Mouse (Mus musculus) lung, postnatal 10 days (tissue): ENCODE measurements at regions not wholly inside any gene's neighbourhood (a gene's known extent, or its start where the extent isn't known, plus 50 kb on each side); places are given as distances from the start of the nearest gene placed in this dataset.

ENCODE experiments used
- DNase-seq: peaks from one replicate; pipeline ENCODE4 v3.0.0; 2021

GRCm38 (mm10) chr10:17008683-17009082 is 714.3 kb upstream of the Cited2 start:
- no peak for DNase-seq

- no peak for DNase-seq
Measured at GRCm38 (mm10) chr10:17010047-17010446, 713.0 kb upstream of the Cited2 start.

- no peak for DNase-seq
Measured at GRCm38 (mm10) chr10:17011876-17012275, 711.1 kb upstream of the Cited2 start.

- no peak for DNase-seq
Measured at GRCm38 (mm10) chr10:17012541-17012975, 710.5 kb upstream of the Cited2 start.

GRCm38 (mm10) chr10:17014826-17015225 is 708.2 kb upstream of the Cited2 start:
- no peak for DNase-seq

- DNase-seq, result no peak
Measured at GRCm38 (mm10) chr10:17016854-17017253, 706.2 kb upstream of the Cited2 start.

GRCm38 (mm10) chr10:17022216-17023158 is 700.5 kb upstream of the Cited2 start:
- DNase-seq, result no peak

- DNase-seq, result no peak
Measured at GRCm38 (mm10) chr10:17023571-17024293, 699.3 kb upstream of the Cited2 start.

- DNase-seq, result no peak
Measured at GRCm38 (mm10) chr10:17024294-17024665, 698.7 kb upstream of the Cited2 start.

GRCm38 (mm10) chr10:17034892-17035775 is 687.9 kb upstream of the Cited2 start:
- no peak for DNase-seq

GRCm38 (mm10) chr10:17038259-17039043 is 684.6 kb upstream of the Cited2 start:
- no peak for DNase-seq

- no peak for DNase-seq
Measured at GRCm38 (mm10) chr10:17042090-17042489, 680.9 kb upstream of the Cited2 start.

- no peak for DNase-seq
Measured at GRCm38 (mm10) chr10:17042973-17043372, 680.0 kb upstream of the Cited2 start.

GRCm38 (mm10) chr10:17046765-17047164 is 676.3 kb upstream of the Cited2 start:
- no peak for DNase-seq

- DNase-seq, result no peak
Measured at GRCm38 (mm10) chr10:17072906-17073305, 650.1 kb upstream of the Cited2 start.

- DNase-seq, result no peak
Measured at GRCm38 (mm10) chr10:17074013-17074401, 649.0 kb upstream of the Cited2 start.

- DNase-seq, result no peak
Measured at GRCm38 (mm10) chr10:17074402-17075027, 648.5 kb upstream of the Cited2 start.

GRCm38 (mm10) chr10:17075147-17075546 is 647.9 kb upstream of the Cited2 start:
- DNase-seq, result no peak

GRCm38 (mm10) chr10:17075576-17075975 is 647.4 kb upstream of the Cited2 start:
- DNase-seq, result no peak

- DNase-seq, result no peak
Measured at GRCm38 (mm10) chr10:17076186-17076585, 646.8 kb upstream of the Cited2 start.

- DNase-seq, result no peak
Measured at GRCm38 (mm10) chr10:17077580-17077979, 645.4 kb upstream of the Cited2 start.

GRCm38 (mm10) chr10:17080818-17081217 is 642.2 kb upstream of the Cited2 start:
- no peak for DNase-seq
